9 mouse cellular contexts compared by ENCODE assay signal in genomic region chr8:122769251-122770058, GRCm38 (mm10). TPM values are rescaled to one million over a fixed set of nuclear protein-coding genes. Genes with fewer than 3 reads are reported as not detected.
DNase-seq lines count a peak whose midpoint lies in the region; ATAC-seq lines count a peak whose summit lies in the region.
"Had no signal": no experiment of that assay in that cellular context is flagged by ENCODE, and none has a peak within 500 bp of the region (broad histone marks: within the 10 kb centered on the region; RNA-seq: fewer than 3 reads in every experiment).

No protein-coding gene starts in this region.

- no peak overlapping the region for H3K4me3 ChIP-seq in hindbrain, embryonic 15.5 days
- H3K4me3 ChIP-seq in hindbrain, embryonic 12.5 days = no peak overlapping the region
- H3K4me3 ChIP-seq: lung, embryonic 15.5 days had no signal

- peak overlapping the region; percentile 20; the same call in 1 of the 2 replicates for H3K27ac ChIP-seq in hindbrain, embryonic 15.5 days (replicated peaks)
- no peak overlapping the region for H3K27ac ChIP-seq in hindbrain, embryonic 12.5 days
- H3K27ac ChIP-seq: lung, embryonic 15.5 days had no signal

- H3K9ac ChIP-seq in hindbrain, embryonic 15.5 days = no peak overlapping the region
- no peak overlapping the region for H3K9ac ChIP-seq in hindbrain, embryonic 12.5 days
- H3K9ac ChIP-seq: lung, embryonic 15.5 days had no signal

- DNase-seq in cerebellum, postnatal 25 days = peak; percentile 71 to 76
- DNase-seq in left cerebral cortex, postnatal 10 days (ENCODE audit: extremely low spot score in 1 of 2, low spot score in 2 of 2) = peak; percentile 36 to 63
- DNase-seq in thymus, postnatal 10 days (ENCODE audit: low spot score in 2 of 2) = peak; percentile 63 to 67
- no peak for DNase-seq in heart, postnatal 36 days
- no peak for DNase-seq in lung, postnatal 25 days (ENCODE audit: low spot score)
- DNase-seq in testis, postnatal 14 days (ENCODE audit: low spot score) = no peak

- ATAC-seq in hindbrain, embryonic 15.5 days (ENCODE audit: low FRiP score, low read depth) = peak; percentile 71
- ATAC-seq in hindbrain, embryonic 12.5 days (ENCODE audit: low FRiP score) = no peak

- no peaks in the 10 kb centered on the region for H3K27me3 ChIP-seq in hindbrain, embryonic 15.5 days
- peaks cover 18% of the 10 kb centered on the region; the same call in 1 of the 2 replicates for H3K27me3 ChIP-seq in hindbrain, embryonic 12.5 days
- H3K27me3 ChIP-seq: lung, embryonic 15.5 days had no signal

- intact Hi-C loops in left cerebral cortex, postnatal 10 days (cut with DNase I) = no loop called here
- intact Hi-C loops in heart, postnatal 36 days (cut with DNase I) = no loop called here

- H3K36me3 ChIP-seq in hindbrain, embryonic 15.5 days = no peaks in the 10 kb centered on the region
- no peaks in the 10 kb centered on the region for H3K36me3 ChIP-seq in hindbrain, embryonic 12.5 days
- H3K36me3 ChIP-seq: lung, embryonic 15.5 days had no signal

- 53% methylated on average over 24 of the region's 24 CpGs for WGBS in hindbrain, embryonic 15.5 days
- 70% methylated on average over 24 of the region's 24 CpGs for WGBS in hindbrain, embryonic 12.5 days

- peaks cover 20% of the 10 kb centered on the region; the same call in 1 of the 2 replicates for H3K4me1 ChIP-seq in hindbrain, embryonic 15.5 days (replicated peaks)
- H3K4me1 ChIP-seq in hindbrain, embryonic 12.5 days = peaks cover 6% of the 10 kb centered on the region; the same call in 1 of the 2 replicates
- H3K4me1 ChIP-seq: lung, embryonic 15.5 days had no signal

- peak overlapping the region; percentile 30; the same call in 1 of the 2 replicates for H3K4me2 ChIP-seq in hindbrain, embryonic 15.5 days
- no peak overlapping the region for H3K4me2 ChIP-seq in hindbrain, embryonic 12.5 days (replicated peaks)
- H3K4me2 ChIP-seq: lung, embryonic 15.5 days had no signal

- H3K9me3 ChIP-seq in hindbrain, embryonic 15.5 days = no peaks in the 10 kb centered on the region
- no peaks in the 10 kb centered on the region for H3K9me3 ChIP-seq in hindbrain, embryonic 12.5 days (replicated peaks)
- H3K9me3 ChIP-seq: lung, embryonic 15.5 days had no signal

RNA-seq across cellular contexts. Expression of gene Acsf3, which starts 5.8 kb away (rescaled TPM):
- 15.6 and 17.1 TPM in 2 replicates for polyA plus RNA-seq in hindbrain, embryonic 15.5 days (2015; fragmentation: Nextera tagmentation; extraction: Ambion mirVana)
- polyA plus RNA-seq in hindbrain, embryonic 12.5 days (2016; fragmentation: Nextera tagmentation; extraction: Ambion mirVana) = 15.1 and 17.6 TPM in 2 replicates
- total RNA-seq in left cerebral cortex, postnatal 10 days (2021) = 10 to 100 TPM; 17.8 to 18.1 TPM
- 10 to 100 TPM; 28.3 to 30.6 TPM for total RNA-seq in heart, postnatal 36 days (2021)

Comparison
In these comparisons a context has a peak if more than half of its experiments do, and no peak if none do; other contexts are left out.
1. DNase-seq: peak in cerebellum, postnatal 25 days (2 of 2), left cerebral cortex, postnatal 10 days (2 of 2) and thymus, postnatal 10 days (2 of 2); none in heart, postnatal 36 days (0 of 2), lung, postnatal 25 days (single experiment) and testis, postnatal 14 days (single experiment).